Mouse (Mus musculus) midbrain, postnatal 0 days (tissue): Measurements from ENCODE around the gene D16Ertd472e. TPM values are rescaled to one million over a fixed set of nuclear protein-coding genes. Genes with fewer than 3 reads are reported as not detected.
A peak's percentile ranks its signal among the peaks of the same experiment; 100 is the strongest.

Experiments
- ATAC-seq: fragments of 200-750 bp; cut with Nextera tagmentation; 2 replicates; pipeline ENCODE4 v1.8.0; 2017; ENCODE audit warnings: moderate number of reproducible peaks, mild to moderate bottlenecking, moderate TSS enrichment, moderate library complexity; ENCODE audit not compliant: low FRiP score
- DNase-seq: peaks from one replicate; pipeline ENCODE4 v3.0.0-alpha.2; 2015; ENCODE audit warnings: low spot score
- H3K27ac ChIP-seq: fragments of 300-500 bp; sonication (generic); 2 replicates; pipeline ENCODE4 v1.5.1; 2014; ENCODE audit warnings: low read depth, mild to moderate bottlenecking, low read length, mixed read lengths
- H3K27me3 ChIP-seq: fragments of 300-500 bp; sonication (generic); 2 replicates; pipeline ENCODE4 v1.6.1; 2014; ENCODE audit warnings: low read length, control low read depth, mixed read lengths; ENCODE audit not compliant: insufficient read depth
- H3K36me3 ChIP-seq: fragments of 300-500 bp; sonication (generic); 2 replicates; pipeline ENCODE4 v1.6.1; 2014; ENCODE audit warnings: low read length, control low read depth, mixed read lengths; ENCODE audit not compliant: insufficient read depth
- H3K4me1 ChIP-seq: fragments of 300-500 bp; sonication (generic); 2 replicates; pipeline ENCODE4 v1.6.1; 2014; ENCODE audit warnings: mild to moderate bottlenecking, control low read depth, antibody characterized with exemption, low read length, mixed read lengths; ENCODE audit not compliant: insufficient read depth
- H3K4me2 ChIP-seq: fragments of 300-500 bp; sonication (generic); 2 replicates; pipeline ENCODE4 v1.6.1; 2014; ENCODE audit warnings: low read depth, mild to moderate bottlenecking, low read length, mixed read lengths; ENCODE audit not compliant: poor library complexity, severe bottlenecking
- H3K4me3 ChIP-seq: fragments of 300-500 bp; sonication (generic); 2 replicates; pipeline ENCODE4 v1.5.1; 2014; ENCODE audit warnings: low read depth, mild to moderate bottlenecking, low read length, moderate library complexity
- H3K9ac ChIP-seq: fragments of 300-500 bp; sonication (generic); replicated peaks from 2 replicates; pipeline ENCODE4 v1.6.1; 2014; ENCODE audit warnings: mild to moderate bottlenecking, low read length, moderate library complexity, mixed read lengths; ENCODE audit not compliant: poor library complexity, severe bottlenecking
- H3K9me3 ChIP-seq: fragments of 300-500 bp; sonication (generic); 2 replicates; pipeline ENCODE4 v1.6.1; 2016; ENCODE audit warnings: low read length, control low read depth
- CTCF ChIP-seq: IDR thresholded peaks from 2 replicates; pipeline ENCODE4 v1.5.1; 2016; ENCODE audit warnings: antibody characterized with exemption, mild to moderate bottlenecking
- whole genome bisulfite sequencing: fragments of 180-500 bp; shearing (Covaris S2); extraction: QIAGEN DNeasy Blood & Tissue Kit; methylation state at CpG from one replicate; pipeline ENCODE4 v1.1.7; 2014; 5-methylcytosine and 5-hydroxymethylcytosine counted together
- polyA plus RNA-seq: library from polyadenylated mRNA; unstranded; fragments of >200 nt; fragmentation: Nextera tagmentation; extraction: Ambion mirVana; gene quantifications from 2 replicates; pipeline ENCODE4 v1.2.1, GENCODE M21; 2015
- total RNA-seq: library from RNA; depleted of rRNA; stranded (reverse); fragments of >200 nt; gene quantifications from 2 replicates; pipeline ENCODE4 v1.2.3, GENCODE M21; 2014; rRNA removed

D16Ertd472e gene
- total and polyA plus RNA-seq, 2 experiments from 2014 or later = 5.6 to 7.1 TPM

- Histone ChIP-seq H3K9ac (no peak overlapping the region), H3K4me3 (no peak overlapping the region), H3K4me1 (no peaks in the 10 kb centered on the region), H3K27ac (no peak overlapping the region), H3K27me3 (no peaks in the 10 kb centered on the region), H3K4me2 (no peak overlapping the region), H3K9me3 (no peaks in the 10 kb centered on the region), H3K36me3 (no peaks in the 10 kb centered on the region)
- ATAC-seq = no peak
- peak; percentile 9 for DNase-seq
- TF ChIP-seq CTCF = 0 out of 2 replicates have a peak, but pooled peaks have one; percentile 4
- WGBS = 60% methylated on average over 5 of the region's 5 CpGs
Measured at GRCm38 (mm10) chr16:78490779-78491178, 85.7 kb downstream of the D16Ertd472e start.

Other genes with a start within 250 kb of the D16Ertd472e start
- 10.2 and 10.6 TPM in 2 replicates for gene Btg3, start 199.5 kb downstream of the D16Ertd472e start, total RNA-seq
- 16.5 and 19.8 TPM in 2 replicates for gene Btg3, start 199.5 kb downstream of the D16Ertd472e start, polyA plus RNA-seq